Mouse (Mus musculus): ENCODE results near the gene Ddx10. TPM values are rescaled to one million over a fixed set of nuclear protein-coding genes. Genes with fewer than 3 reads are reported as not detected.

The Ddx10 gene
- polyA plus RNA-seq, 1 experiment from 2014 or later, result 26.4 TPM

Other genes with a start within 250 kb of the Ddx10 start
- gene Exph5, start 53.6 kb upstream of the Ddx10 start, polyA plus RNA-seq (2018), result not detected in 3 replicates
- gene Kdelc2, start 136.0 kb upstream of the Ddx10 start, polyA plus RNA-seq (2018), result 16.0 to 28.9 TPM (median 22.4 TPM) in 3 replicates
- 0.22 to 0.46 TPM in 2 of 3 replicates, not detected in the other for gene 4930550C14Rik, start 154.3 kb upstream of the Ddx10 start, polyA plus RNA-seq (2018)